Mouse (Mus musculus): Measurements from ENCODE around the gene Crtc1.

DNA sequence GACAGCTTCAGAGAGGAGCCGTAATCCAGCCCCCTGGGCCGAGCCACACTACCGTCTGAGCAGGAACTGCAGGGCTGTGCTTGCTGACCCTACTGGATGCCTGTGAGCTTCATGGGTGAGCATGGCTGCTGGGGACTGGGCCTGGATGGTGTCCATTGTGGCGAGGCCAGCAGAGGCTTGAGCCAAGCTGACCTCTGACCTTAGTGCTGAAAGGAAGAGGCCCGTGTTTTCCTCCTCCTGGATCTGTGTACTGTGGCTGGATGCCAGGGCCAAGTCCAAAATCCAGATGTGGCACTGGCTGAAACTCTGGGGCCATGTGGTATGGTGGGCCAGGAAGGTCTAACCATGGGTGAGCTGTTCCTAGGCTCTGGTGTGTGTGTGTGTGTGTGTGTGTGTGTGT is 75.3 kb downstream of the Crtc1 start:
- no peak for TF ChIP-seq CTCF (conservative IDR thresholded peaks at IDR 0.05; ENCODE audit: insufficient read depth, insufficient read length, low read depth, low read length)
- TF ChIP-seq POLR2A (IDR thresholded peaks at IDR 0.05; ENCODE audit: low read depth, low read length): no peak

Data from kidney, adult 2 months (tissue).